Mouse (Mus musculus) hindbrain, embryonic 11.5 days (tissue): Measurements from ENCODE around the gene Atg2a. TPM values are rescaled to one million over a fixed set of nuclear protein-coding genes. Genes with fewer than 3 reads are reported as not detected.

Source experiments
- ATAC-seq: fragments of 200-750 bp; cut with Nextera tagmentation; 2 replicates; pipeline ENCODE4 v1.8.0; 2017; ENCODE audit warnings: mild to moderate bottlenecking, moderate TSS enrichment, moderate library complexity; ENCODE audit not compliant: low FRiP score
- DNase-seq: peaks from one replicate; pipeline ENCODE4 v3.0.0-alpha.2; 2015; ENCODE audit warnings: low spot score
- H3K27ac ChIP-seq: fragments of 300-500 bp; sonication (generic); 2 replicates; pipeline ENCODE4 v1.5.1; 2014; ENCODE audit warnings: mild to moderate bottlenecking, low read depth, low read length
- H3K27me3 ChIP-seq: fragments of 300-500 bp; sonication (generic); 2 replicates; pipeline ENCODE4 v1.6.1; 2014; ENCODE audit warnings: mild to moderate bottlenecking, low read length, moderate library complexity, mixed read lengths; ENCODE audit not compliant: control insufficient read depth, insufficient read depth
- H3K36me3 ChIP-seq: fragments of 300-500 bp; sonication (generic); 2 replicates; pipeline ENCODE4 v1.6.1; 2014; ENCODE audit warnings: mild to moderate bottlenecking, low read length, moderate library complexity, mixed read lengths; ENCODE audit not compliant: control insufficient read depth, insufficient read depth
- H3K4me1 ChIP-seq: fragments of 300-500 bp; sonication (generic); replicated peaks from 2 replicates; pipeline ENCODE4 v1.6.1; 2014; ENCODE audit warnings: low read length, mixed read lengths; ENCODE audit not compliant: control insufficient read depth, insufficient read depth
- H3K4me2 ChIP-seq: fragments of 300-500 bp; sonication (generic); replicated peaks from 2 replicates; pipeline ENCODE4 v1.6.1; 2014; ENCODE audit warnings: mild to moderate bottlenecking, low read depth, low read length
- H3K4me3 ChIP-seq: fragments of 300-500 bp; sonication (generic); 2 replicates; pipeline ENCODE4 v1.5.1; 2014; ENCODE audit warnings: low read depth, low read length
- H3K9ac ChIP-seq: fragments of 300-500 bp; sonication (generic); 2 replicates; pipeline ENCODE4 v1.6.1; 2014; ENCODE audit warnings: low read depth, low read length
- H3K9me3 ChIP-seq: fragments of 300-500 bp; sonication (generic); 2 replicates; pipeline ENCODE4 v1.6.1; 2016; ENCODE audit warnings: low read length; ENCODE audit not compliant: control insufficient read depth
- WGBS: fragments of 180-500 bp; shearing (Covaris S2); extraction: QIAGEN DNeasy Blood & Tissue Kit; methylation state at CpG from one replicate; pipeline ENCODE4 v1.1.7; 2014; 5-methylcytosine and 5-hydroxymethylcytosine counted together
- polyA plus RNA-seq: library from polyadenylated mRNA; unstranded; fragments of >200 nt; fragmentation: Nextera tagmentation; extraction: Ambion mirVana; gene quantifications from 2 replicates; pipeline ENCODE4 v1.2.1, GENCODE M21; 2014

The Atg2a gene
- 7.0 and 8.1 TPM in 2 replicates for polyA plus RNA-seq

DNA sequence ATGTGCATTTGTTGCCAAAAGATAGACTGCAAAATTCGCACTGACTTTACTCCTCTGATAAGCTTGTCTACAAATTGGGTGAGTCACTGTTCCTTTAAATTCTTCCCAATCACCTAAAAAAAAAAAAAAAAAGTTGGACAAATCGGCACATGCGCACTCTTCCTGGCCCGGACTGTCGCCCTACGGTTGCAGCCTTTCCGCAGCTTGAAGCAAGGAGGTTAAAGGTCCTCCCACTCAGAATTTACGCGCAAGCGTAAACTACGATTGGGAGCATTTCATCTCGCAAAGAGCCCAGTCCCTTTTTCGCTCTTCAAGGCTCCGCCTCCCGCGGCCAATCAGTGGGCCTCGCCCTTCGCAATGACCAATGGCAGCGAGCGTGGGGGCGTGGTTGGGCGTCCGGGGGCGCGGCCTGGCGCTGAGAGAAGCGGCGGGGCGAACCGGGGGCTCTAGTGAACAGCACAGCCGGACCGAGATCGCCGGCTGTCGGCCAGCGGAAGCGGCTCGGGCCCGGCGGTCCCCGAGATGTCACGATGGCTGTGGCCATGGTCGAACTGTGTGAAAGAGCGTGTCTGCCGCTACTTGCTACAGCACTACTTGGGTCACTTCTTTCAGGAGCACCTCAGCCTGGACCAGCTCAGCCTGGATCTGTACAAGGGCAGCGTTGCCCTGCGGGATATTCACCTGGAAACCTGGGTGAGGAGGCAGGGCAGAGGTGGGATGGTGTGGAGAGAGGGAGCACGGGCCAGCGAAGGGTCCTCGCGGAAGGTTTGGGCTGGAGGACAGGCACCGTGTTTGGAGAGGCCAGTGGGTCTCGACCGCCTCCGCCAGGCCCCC lies at the start of gene Atg2a:
Gene Atg2a (plus strand): TSS at position 395 of the 834 bp plus-strand sequence.
- no peaks in the 10 kb centered on the region for H3K27me3 ChIP-seq
- under 1% methylated on average over 55 of the region's 55 CpGs for WGBS
- peaks cover 6% of the 10 kb centered on the region for H3K4me1 ChIP-seq
- H3K27ac ChIP-seq: peak within 1 kb of the TSS; percentile 0; the same call in 1 of the 2 replicates
- ATAC-seq: peak; percentile 94
- H3K9ac ChIP-seq: peak within 1 kb of the TSS; percentile 88
- H3K36me3 ChIP-seq: no peaks in the 10 kb centered on the region
- peak within 1 kb of the TSS; percentile 90 for H3K4me2 ChIP-seq
- peak within 1 kb of the TSS; percentile 67 for H3K4me3 ChIP-seq
- DNase-seq: peak; percentile 99
- H3K9me3 ChIP-seq: no peaks in the 10 kb centered on the region

DNA sequence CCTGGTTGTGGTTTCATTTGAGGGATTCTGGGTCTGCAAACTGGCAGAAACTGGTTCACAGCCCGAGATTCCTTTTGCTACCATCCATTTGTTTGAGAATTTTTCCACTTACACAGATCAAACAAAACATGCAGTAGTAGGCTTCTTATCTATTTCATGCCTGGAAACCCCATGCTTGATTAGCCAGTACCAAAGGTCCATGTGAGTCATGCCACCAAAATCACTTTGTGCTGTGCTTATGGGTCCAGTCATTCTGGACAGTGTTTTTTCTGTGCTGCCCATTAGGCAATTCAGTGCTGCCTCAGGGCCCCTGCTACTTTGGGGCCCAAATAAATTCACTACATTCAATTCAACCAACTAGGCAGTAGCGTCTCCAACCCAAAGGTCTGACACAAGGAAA lies 37.2 kb upstream of the Atg2a start:
- DNase-seq (no peak), ATAC-seq (no peak)
- Histone ChIP-seq H3K9me3 (no peaks in the 10 kb centered on the region), H3K4me1 (no peaks in the 10 kb centered on the region), H3K4me2 (no peak overlapping the region), H3K27ac (no peak overlapping the region), H3K4me3 (no peak overlapping the region), H3K36me3 (no peaks in the 10 kb centered on the region), H3K9ac (no peak overlapping the region), H3K27me3 (no peaks in the 10 kb centered on the region)
- 74% methylated on average over 2 of the region's 2 CpGs for WGBS

GRCm38 (mm10) chr19:6206716-6207115 lies 34.8 kb upstream of the Atg2a start:
- Histone ChIP-seq H3K4me1 (no peaks in the 10 kb centered on the region), H3K9ac (no peak overlapping the region), H3K4me3 (no peak overlapping the region), H3K27ac (no peak overlapping the region), H3K4me2 (no peak overlapping the region), H3K9me3 (no peaks in the 10 kb centered on the region), H3K27me3 (no peaks in the 10 kb centered on the region), H3K36me3 (no peaks in the 10 kb centered on the region)
- DNase-seq (no peak), ATAC-seq (no peak)
- 74% methylated on average over 5 of the region's 5 CpGs for WGBS

GRCm38 (mm10) chr19:6216046-6216705 lies 25.3 kb upstream of the Atg2a start:
- DNase-seq: no peak
- Histone ChIP-seq H3K9me3 (no peaks in the 10 kb centered on the region), H3K27ac (no peak overlapping the region), H3K36me3 (no peaks in the 10 kb centered on the region), H3K9ac (no peak overlapping the region), H3K27me3 (no peaks in the 10 kb centered on the region), H3K4me1 (no peaks in the 10 kb centered on the region), H3K4me2 (no peak overlapping the region), H3K4me3 (no peak overlapping the region)
- WGBS: 86% methylated on average over 6 of the region's 6 CpGs
- no peak for ATAC-seq

DNA sequence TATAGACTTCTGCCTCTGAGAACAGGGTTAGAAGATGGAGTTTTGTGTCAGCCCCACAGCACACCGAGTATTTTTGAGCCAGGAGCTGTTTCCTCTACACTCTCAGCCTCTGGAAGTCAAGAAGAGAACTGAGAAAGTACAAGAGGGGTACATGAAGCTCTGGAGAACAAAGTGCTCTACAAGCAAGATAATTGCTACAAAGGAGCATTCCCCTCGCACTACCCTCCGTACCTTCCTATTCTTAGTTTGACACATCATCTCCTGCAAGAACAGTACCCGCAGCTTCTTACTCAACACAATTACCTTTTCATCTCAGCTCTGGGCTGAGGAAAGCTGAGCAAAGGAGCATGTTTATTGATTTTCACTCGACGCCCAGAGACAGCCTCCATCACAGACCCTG lies 22.9 kb upstream of the Atg2a start:
- Histone ChIP-seq H3K4me2 (no peak overlapping the region), H3K27ac (no peak overlapping the region), H3K36me3 (no peaks in the 10 kb centered on the region), H3K9ac (no peak overlapping the region), H3K27me3 (no peaks in the 10 kb centered on the region), H3K9me3 (no peaks in the 10 kb centered on the region), H3K4me3 (no peak overlapping the region), H3K4me1 (no peaks in the 10 kb centered on the region)
- 70% methylated on average over 6 of the region's 6 CpGs for WGBS
- DNase-seq: no peak
- ATAC-seq: no peak

DNA sequence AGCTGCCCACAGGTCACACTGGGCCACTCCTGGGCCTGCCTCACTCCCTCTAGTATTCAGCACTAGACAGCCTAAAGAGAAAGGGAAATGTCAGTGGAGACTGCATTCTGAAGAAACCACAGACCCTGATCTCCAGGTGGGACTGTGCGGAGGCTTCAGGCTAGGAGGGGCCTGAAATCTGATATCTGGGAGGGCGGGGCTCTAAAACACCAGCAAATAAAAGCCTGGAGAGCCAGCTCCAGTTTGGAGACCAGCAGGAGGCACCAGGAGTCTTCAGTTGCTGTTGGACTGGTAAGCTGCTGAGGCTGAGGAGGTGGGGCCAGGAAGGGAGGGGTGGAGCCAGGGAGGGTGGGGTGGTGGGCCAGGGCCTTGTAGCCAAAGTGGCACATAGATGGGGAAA lies 15.3 kb upstream of the Atg2a start, which contains the start of gene Gpha2:
Gene Gpha2 (plus strand): TSS at position 246 of the 400 bp plus-strand sequence.
- Histone ChIP-seq H3K27me3 (no peaks in the 10 kb centered on the region), H3K36me3 (no peaks in the 10 kb centered on the region), H3K4me1 (no peaks in the 10 kb centered on the region), H3K9ac (no peak within 1 kb of the TSS), H3K4me3 (no peak within 1 kb of the TSS), H3K9me3 (no peaks in the 10 kb centered on the region), H3K27ac (no peak within 1 kb of the TSS), H3K4me2 (no peak within 1 kb of the TSS)
- ATAC-seq (no peak), DNase-seq (no peak)
- 10% methylated on average over 2 of the region's 2 CpGs for WGBS

DNA sequence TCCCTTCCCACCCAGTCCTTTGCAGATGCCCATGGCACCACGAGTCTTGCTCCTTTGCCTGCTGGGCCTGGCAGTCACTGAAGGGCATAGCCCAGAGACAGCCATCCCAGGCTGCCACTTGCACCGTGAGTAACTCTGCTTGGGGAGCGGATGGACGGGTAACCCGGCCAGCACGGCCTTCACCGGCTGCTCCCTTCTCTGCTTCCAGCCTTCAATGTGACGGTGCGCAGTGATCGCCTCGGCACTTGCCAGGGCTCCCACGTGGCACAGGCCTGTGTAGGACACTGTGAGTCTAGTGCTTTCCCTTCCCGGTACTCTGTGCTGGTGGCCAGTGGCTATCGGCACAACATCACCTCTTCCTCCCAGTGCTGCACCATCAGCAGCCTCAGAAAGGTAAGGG lies 14.7 kb upstream of the Atg2a start:
- Histone ChIP-seq H3K4me3 (no peak overlapping the region), H3K9me3 (no peaks in the 10 kb centered on the region), H3K27me3 (no peaks in the 10 kb centered on the region), H3K36me3 (no peaks in the 10 kb centered on the region), H3K9ac (no peak overlapping the region), H3K4me1 (no peaks in the 10 kb centered on the region), H3K27ac (no peak overlapping the region), H3K4me2 (no peak overlapping the region)
- 91% methylated on average over 14 of the region's 14 CpGs for WGBS
- no peak for ATAC-seq
- DNase-seq: no peak

DNA sequence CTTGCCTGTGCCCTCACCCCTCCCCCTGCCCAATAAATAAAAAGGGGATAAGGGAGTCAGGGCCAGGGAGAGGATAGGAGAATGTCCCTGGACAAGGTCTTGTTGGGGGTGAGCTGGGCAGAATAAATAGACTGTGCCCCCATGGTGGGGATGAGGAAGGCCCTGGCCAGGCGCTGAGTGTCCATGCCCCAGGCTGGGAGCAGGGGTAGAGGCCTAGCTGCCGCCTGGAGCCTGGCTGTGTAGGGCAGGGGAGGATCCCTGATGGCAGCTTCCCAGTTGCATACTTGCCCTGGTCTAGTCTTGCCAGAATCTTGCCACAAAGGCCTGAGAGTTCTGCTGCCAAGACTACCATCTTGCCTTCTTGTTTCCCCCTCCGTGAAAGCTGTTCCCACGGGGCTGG lies 13.6 kb upstream of the Atg2a start:
- Histone ChIP-seq H3K4me3 (no peak overlapping the region), H3K4me2 (no peak overlapping the region), H3K36me3 (no peaks in the 10 kb centered on the region; the same call in 1 of the 2 replicates), H3K4me1 (no peaks in the 10 kb centered on the region), H3K9ac (no peak overlapping the region), H3K27ac (no peak overlapping the region), H3K27me3 (no peaks in the 10 kb centered on the region), H3K9me3 (no peaks in the 10 kb centered on the region)
- WGBS: 84% methylated on average over 4 of the region's 4 CpGs
- DNase-seq (no peak), ATAC-seq (no peak)
